10 mouse cellular contexts compared by ENCODE assay signal in the genomic region with DNA sequence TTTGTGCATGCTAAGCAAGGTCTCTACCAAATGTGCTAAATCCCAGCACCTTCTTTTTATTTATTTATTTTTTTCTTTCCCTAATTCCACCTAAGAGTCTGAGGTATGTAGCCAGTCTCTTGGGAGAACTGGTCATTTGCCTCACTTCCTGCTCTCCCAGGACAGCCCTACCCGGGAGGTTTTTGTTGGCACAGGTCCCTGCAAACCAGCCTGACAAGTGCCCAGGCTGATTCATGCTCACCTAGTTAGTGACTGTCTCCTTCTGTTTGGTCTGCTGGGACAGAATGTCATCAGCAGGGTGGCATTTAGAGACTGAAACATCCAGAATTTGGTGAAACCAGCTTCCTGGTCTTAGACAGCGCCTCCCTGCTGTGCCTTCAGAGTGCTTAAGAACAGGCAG. TPM values are rescaled to one million over a fixed set of nuclear protein-coding genes. Genes with fewer than 3 reads are reported as not detected.
DNase-seq lines count a peak whose midpoint lies in the region; ATAC-seq lines count a peak whose summit lies in the region.
"Had no signal": no experiment of that assay in that cellular context is flagged by ENCODE, and none has a peak within 500 bp of the region (broad histone marks: within the 10 kb centered on the region; RNA-seq: fewer than 3 reads in every experiment).

No protein-coding gene starts in this region.

- no peaks in the 10 kb centered on the region for H3K27me3 ChIP-seq in heart, embryonic 11.5 days (ENCODE audit: control insufficient read depth, insufficient read depth, low read length)
- H3K27me3 ChIP-seq in neural tube, embryonic 15.5 days (replicated peaks), result no peaks in the 10 kb centered on the region
- H3K27me3 ChIP-seq in forebrain, embryonic 10.5 days (ENCODE audit: poor library complexity, severe bottlenecking), result no peaks in the 10 kb centered on the region
- H3K27me3 ChIP-seq: heart, embryonic 15.5 days had no signal

- no peaks in the 10 kb centered on the region for H3K9me3 ChIP-seq in heart, embryonic 11.5 days (replicated peaks; ENCODE audit: control insufficient read depth, low read length)
- H3K9me3 ChIP-seq in neural tube, embryonic 15.5 days (replicated peaks), result no peaks in the 10 kb centered on the region
- no peaks in the 10 kb centered on the region for H3K9me3 ChIP-seq in forebrain, embryonic 10.5 days
- H3K9me3 ChIP-seq: heart, embryonic 15.5 days; midbrain, embryonic 10.5 days had no signal

- no peak overlapping the region for H3K9ac ChIP-seq in heart, embryonic 11.5 days (ENCODE audit: low read depth, low read length)
- no peak overlapping the region for H3K9ac ChIP-seq in neural tube, embryonic 15.5 days (replicated peaks)
- H3K9ac ChIP-seq: heart, embryonic 15.5 days had no signal

- peak; percentile 44 to 49 for DNase-seq in heart, postnatal 14 days
- peak; percentile 78 for DNase-seq in adrenal gland, postnatal 10 days
- DNase-seq in gonadal fat pad, adult 2 months (ENCODE audit: low read depth), result peak; percentile 86
- DNase-seq in lung, postnatal 25 days (ENCODE audit: low spot score), result peak; percentile 72
- no peak for DNase-seq in forebrain, embryonic 10.5 days (ENCODE audit: extremely low spot score, low spot score)

- H3K4me1 ChIP-seq in heart, embryonic 11.5 days (ENCODE audit: control insufficient read depth, insufficient read depth, low read length), result 0 out of 2 replicates have a peak, but pooled peaks cover 2% of the 10 kb centered on the region
- H3K4me1 ChIP-seq in neural tube, embryonic 15.5 days, result no peaks in the 10 kb centered on the region
- H3K4me1 ChIP-seq in forebrain, embryonic 10.5 days, result no peaks in the 10 kb centered on the region
- H3K4me1 ChIP-seq: heart, embryonic 15.5 days; midbrain, embryonic 10.5 days had no signal

- no peak overlapping the region for H3K4me2 ChIP-seq in heart, embryonic 11.5 days
- no peak overlapping the region for H3K4me2 ChIP-seq in neural tube, embryonic 15.5 days
- H3K4me2 ChIP-seq: heart, embryonic 15.5 days had no signal

- H3K36me3 ChIP-seq in heart, embryonic 11.5 days (ENCODE audit: control insufficient read depth, insufficient read depth, low read length), result peaks cover 6% of the 10 kb centered on the region
- peaks cover 54% of the 10 kb centered on the region for H3K36me3 ChIP-seq in neural tube, embryonic 15.5 days
- peaks cover 79% of the 10 kb centered on the region for H3K36me3 ChIP-seq in forebrain, embryonic 10.5 days (replicated peaks)

- intact Hi-C loops in heart, postnatal 14 days (cut with DNase I), result no loop called here

- no peak for ATAC-seq in heart, embryonic 11.5 days (replicated peaks; ENCODE audit: insufficient number of reproducible peaks, low FRiP score, low TSS enrichment)
- no peak for ATAC-seq in neural tube, embryonic 15.5 days (ENCODE audit: low FRiP score)
- ATAC-seq in megakaryocyte-erythroid progenitor cell, adult 5-6 weeks (replicated peaks; ENCODE audit: low FRiP score, low TSS enrichment, poor library complexity, severe bottlenecking), result no peak

- WGBS in heart, embryonic 11.5 days (ENCODE audit: insufficient replicate concordance), result 68% methylated on average over 2 of the region's 2 CpGs
- 82% methylated on average over 2 of the region's 2 CpGs for WGBS in neural tube, embryonic 15.5 days
- 90% methylated on average over 2 of the region's 2 CpGs for WGBS in forebrain, embryonic 10.5 days

- H3K27ac ChIP-seq in heart, embryonic 11.5 days (ENCODE audit: low read depth, low read length), result no peak overlapping the region
- no peak overlapping the region for H3K27ac ChIP-seq in neural tube, embryonic 15.5 days (replicated peaks)
- no peak overlapping the region for H3K27ac ChIP-seq in forebrain, embryonic 10.5 days
- H3K27ac ChIP-seq: heart, embryonic 15.5 days; midbrain, embryonic 10.5 days had no signal

- no peak overlapping the region for H3K4me3 ChIP-seq in heart, embryonic 11.5 days (ENCODE audit: low read depth, low read length)
- H3K4me3 ChIP-seq in neural tube, embryonic 15.5 days (replicated peaks), result no peak overlapping the region
- H3K4me3 ChIP-seq in forebrain, embryonic 10.5 days, result no peak overlapping the region
- H3K4me3 ChIP-seq: heart, embryonic 15.5 days; midbrain, embryonic 10.5 days had no signal

RNA-seq across cellular contexts. Expression of a gene that starts 37.2 kb away (rescaled TPM):
- 10 to 100 TPM; 20.5 to 21.4 TPM for total RNA-seq in heart, postnatal 14 days (2021)
- polyA plus RNA-seq in heart, embryonic 11.5 days (2014; fragmentation: Nextera tagmentation; extraction: Ambion mirVana), result 5.3 and 6.2 TPM in 2 replicates
- 10 to 100 TPM; 27.4 to 36.5 TPM for total RNA-seq in adrenal gland, postnatal 10 days (2021)
- polyA plus RNA-seq in gonadal fat pad, adult 2 months (2012; rRNA removed), result 25.9 and 30.3 TPM in 2 replicates
- 8.1 and 9.5 TPM in 2 replicates for polyA plus RNA-seq in neural tube, embryonic 15.5 days (2015; fragmentation: Nextera tagmentation; extraction: Ambion mirVana)
- polyA plus RNA-seq in forebrain, embryonic 10.5 days (2016; fragmentation: Nextera tagmentation; extraction: Ambion mirVana), result 9.7 and 11.4 TPM in 2 replicates
- 17.3 and 22.9 TPM in 2 replicates for total RNA-seq in megakaryocyte-erythroid progenitor cell, adult 5-6 weeks (2014; fragmentation: Nextera tagmentation)
- total RNA-seq in megakaryocyte-erythroid progenitor cell, adult 5-6 weeks (2017), result 10.3 and 14.1 TPM in 2 replicates

RNA-seq across cellular contexts. Expression of a gene that starts 37.5 kb away (rescaled TPM):
- 1 to 10 TPM; 3.0 to 3.5 TPM for total RNA-seq in heart, postnatal 14 days (2021)
- 2.7 and 3.1 TPM in 2 replicates for polyA plus RNA-seq in heart, embryonic 11.5 days (2014; fragmentation: Nextera tagmentation; extraction: Ambion mirVana)
- 10 to 100 TPM; 13.3 to 16.1 TPM for total RNA-seq in adrenal gland, postnatal 10 days (2021)
- 27.2 and 29.8 TPM in 2 replicates for polyA plus RNA-seq in gonadal fat pad, adult 2 months (2012; rRNA removed)
- 4.0 and 5.7 TPM in 2 replicates for polyA plus RNA-seq in neural tube, embryonic 15.5 days (2015; fragmentation: Nextera tagmentation; extraction: Ambion mirVana)
- polyA plus RNA-seq in forebrain, embryonic 10.5 days (2016; fragmentation: Nextera tagmentation; extraction: Ambion mirVana), result 4.5 and 5.8 TPM in 2 replicates
- 2.0 and 3.0 TPM in 2 replicates for total RNA-seq in megakaryocyte-erythroid progenitor cell, adult 5-6 weeks (2014; fragmentation: Nextera tagmentation)
- total RNA-seq in megakaryocyte-erythroid progenitor cell, adult 5-6 weeks (2017), result 1.3 and 6.2 TPM in 2 replicates

RNA-seq across cellular contexts. Expression of a gene that starts 40.7 kb away (rescaled TPM):
- total RNA-seq in heart, postnatal 14 days (2021), result not detected
- polyA plus RNA-seq in heart, embryonic 11.5 days (2014; fragmentation: Nextera tagmentation; extraction: Ambion mirVana), result not detected in 2 replicates
- under 1 TPM in 1 of 2 experiments, not detected in 1; 0.27 TPM for total RNA-seq in adrenal gland, postnatal 10 days (2021)
- 0.12 and 0.24 TPM in 2 replicates for polyA plus RNA-seq in gonadal fat pad, adult 2 months (2012; rRNA removed)
- 0.50 and 0.61 TPM in 2 replicates for polyA plus RNA-seq in neural tube, embryonic 15.5 days (2015; fragmentation: Nextera tagmentation; extraction: Ambion mirVana)
- not detected in 2 replicates for polyA plus RNA-seq in forebrain, embryonic 10.5 days (2016; fragmentation: Nextera tagmentation; extraction: Ambion mirVana)
- total RNA-seq in megakaryocyte-erythroid progenitor cell, adult 5-6 weeks (2014; fragmentation: Nextera tagmentation), result not detected in 2 replicates
- not detected in 2 replicates for total RNA-seq in megakaryocyte-erythroid progenitor cell, adult 5-6 weeks (2017)
- polyA plus RNA-seq: heart, embryonic 15.5 days; midbrain, embryonic 10.5 days had no signal
